Mouse (Mus musculus) thymus, adult 2 months (tissue): ENCODE data around the gene Lypd6. TPM values are rescaled to one million over a fixed set of nuclear protein-coding genes. Genes with fewer than 3 reads are reported as not detected.

Experiments
- DNase-seq: peaks from one replicate; pipeline ENCODE4 v3.0.0; 2021
- H3K27ac ChIP-seq: fragments of 200-500 bp; 2 replicates; pipeline ENCODE4 v1.5.1; 2012; ENCODE audit warnings: low read length, control low read depth; ENCODE audit not compliant: control insufficient read depth, insufficient read depth
- H3K27me3 ChIP-seq: fragments of 200-500 bp; 2 replicates; pipeline ENCODE4 v1.6.1; 2012; ENCODE audit warnings: mild to moderate bottlenecking, low read length, moderate library complexity, mixed read lengths; ENCODE audit not compliant: control insufficient read depth, insufficient read depth
- H3K36me3 ChIP-seq: fragments of 200-500 bp; 2 replicates; pipeline ENCODE4 v1.6.1; 2012; ENCODE audit warnings: mild to moderate bottlenecking, low read length, moderate library complexity; ENCODE audit not compliant: control insufficient read depth, insufficient read depth
- H3K4me1 ChIP-seq: fragments of 200-500 bp; replicated peaks from 2 replicates; pipeline ENCODE4 v1.6.1; 2012; ENCODE audit warnings: low read length; ENCODE audit not compliant: control insufficient read depth, insufficient read depth
- H3K4me3 ChIP-seq: fragments of 200-500 bp; 2 replicates; pipeline ENCODE4 v1.5.1; 2012; ENCODE audit warnings: mild to moderate bottlenecking, low read length, control low read depth, moderate library complexity; ENCODE audit not compliant: control insufficient read depth, insufficient read depth
- CTCF ChIP-seq: fragments of 200-500 bp; IDR thresholded peaks from 2 replicates; pipeline ENCODE4 v1.5.1; 2012; ENCODE audit warnings: mild to moderate bottlenecking, control low read depth, low read length, moderate library complexity, borderline replicate concordance; ENCODE audit not compliant: control insufficient read depth, poor library complexity, insufficient read depth; ENCODE audit errors: extremely low read depth
- POLR2A ChIP-seq: fragments of 200-500 bp; IDR thresholded peaks from 2 replicates; pipeline ENCODE4 v1.6.1; 2012; ENCODE audit warnings: mild to moderate bottlenecking, low read length, control low read depth, moderate library complexity; ENCODE audit not compliant: control insufficient read depth, poor library complexity, insufficient read depth; ENCODE audit errors: extremely low read depth
- WGBS: fragments of 180-500 bp; shearing (Covaris S2); methylation state at CpG from one replicate; pipeline ENCODE4 v1.1.7; 2018; 5-methylcytosine and 5-hydroxymethylcytosine counted together
- polyA plus RNA-seq: library from polyadenylated mRNA; depleted of rRNA; stranded (reverse); fragments of >200 nt; gene quantifications from 2 replicates; pipeline ENCODE4 v1.2.3, GENCODE M21; 2012

Lypd6 gene
- polyA plus RNA-seq, 1 experiment: 1.2 TPM

DNA sequence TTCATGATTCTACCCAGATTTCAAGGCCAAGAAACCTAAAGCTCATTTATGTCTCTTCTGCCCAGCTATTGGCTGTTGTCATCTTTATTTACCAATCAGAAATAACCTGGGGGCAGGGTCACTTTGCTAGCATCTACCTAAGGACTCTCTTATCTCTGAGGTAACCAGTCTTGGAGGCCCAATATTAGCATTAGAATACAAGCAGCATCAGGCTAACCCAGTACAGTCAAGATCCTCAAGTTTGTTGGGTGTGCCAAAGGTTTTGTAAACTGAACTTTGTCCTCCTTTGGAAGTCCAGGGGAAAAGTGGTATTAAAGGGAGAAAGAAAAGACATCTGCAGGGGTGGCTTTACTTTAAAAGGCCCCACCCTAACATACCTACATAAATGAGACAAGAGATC is 17.8 kb upstream of the Lypd6 start:
- TF ChIP-seq POLR2A (no peak), CTCF (no peak)
- no peaks in the 10 kb centered on the region for H3K27me3 ChIP-seq
- no peak for DNase-seq
- no peak overlapping the region for H3K27ac ChIP-seq
- no peaks in the 10 kb centered on the region for H3K4me1 ChIP-seq
- H3K4me3 ChIP-seq: no peak overlapping the region
- no peaks in the 10 kb centered on the region for H3K36me3 ChIP-seq

GRCm38 (mm10) chr2:50053893-50054292 is 12.3 kb upstream of the Lypd6 start:
- Histone ChIP-seq H3K27me3 (no peaks in the 10 kb centered on the region), H3K4me3 (no peak overlapping the region), H3K27ac (no peak overlapping the region), H3K4me1 (no peaks in the 10 kb centered on the region), H3K36me3 (no peaks in the 10 kb centered on the region)
- no peak for DNase-seq
- WGBS: 93% methylated on average over 1 of the region's 1 CpGs
- no peak for TF ChIP-seq POLR2A
- no peak for TF ChIP-seq CTCF

DNA sequence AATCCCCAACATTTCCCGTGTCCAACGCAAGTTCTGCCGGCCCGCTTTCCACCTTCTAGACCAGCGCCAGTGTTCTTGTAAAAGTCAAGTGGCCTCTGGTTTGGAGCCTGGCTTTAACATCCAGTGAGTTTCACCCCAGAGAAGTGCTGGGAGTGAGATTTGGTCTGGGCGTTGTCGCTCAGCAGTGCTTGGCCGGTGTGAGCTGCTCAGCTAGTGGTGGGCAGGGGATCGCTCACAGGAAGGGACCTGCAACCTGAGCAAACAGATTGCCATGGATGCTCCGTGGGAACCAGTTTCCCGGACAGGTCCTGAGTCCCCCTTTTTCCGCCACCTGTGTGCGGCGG is 355 bp upstream of the Lypd6 start:
- DNase-seq: no peak
- TF ChIP-seq POLR2A: no peak
- TF ChIP-seq CTCF: no peak
- Histone ChIP-seq H3K27me3 (peaks cover 3% of the 10 kb centered on the region), H3K36me3 (no peaks in the 10 kb centered on the region), H3K4me3 (peak overlapping the region; percentile 23; the same call in 1 of the 2 replicates), H3K27ac (no peak overlapping the region), H3K4me1 (peaks cover 6% of the 10 kb centered on the region)
- WGBS: 16% methylated on average over 14 of the region's 14 CpGs

GRCm38 (mm10) chr2:50066968-50067315 is 713 bp downstream of the Lypd6 start:
- H3K36me3 ChIP-seq: no peaks in the 10 kb centered on the region

GRCm38 (mm10) chr2:50069571-50070295 is 3.5 kb downstream of the Lypd6 start:
- WGBS: 83% methylated on average over 13 of the region's 13 CpGs
- H3K36me3 ChIP-seq: no peaks in the 10 kb centered on the region
- no peak overlapping the region for H3K27ac ChIP-seq
- H3K4me1 ChIP-seq: peaks cover 6% of the 10 kb centered on the region
- TF ChIP-seq POLR2A (no peak), CTCF (no peak)
- H3K4me3 ChIP-seq: no peak overlapping the region
- DNase-seq: no peak
- H3K27me3 ChIP-seq: peaks cover 3% of the 10 kb centered on the region

More at GRCm38 (mm10) chr2:50066968-50067315, 713 bp downstream of the Lypd6 start:
- Histone ChIP-seq H3K27ac (no peak overlapping the region), H3K27me3 (peaks cover 3% of the 10 kb centered on the region), H3K4me3 (peak overlapping the region; percentile 23), H3K4me1 (peaks cover 6% of the 10 kb centered on the region)
- TF ChIP-seq CTCF: no peak
- TF ChIP-seq POLR2A: no peak
- DNase-seq: no peak
- WGBS: 4% methylated on average over 9 of the region's 9 CpGs

DNA sequence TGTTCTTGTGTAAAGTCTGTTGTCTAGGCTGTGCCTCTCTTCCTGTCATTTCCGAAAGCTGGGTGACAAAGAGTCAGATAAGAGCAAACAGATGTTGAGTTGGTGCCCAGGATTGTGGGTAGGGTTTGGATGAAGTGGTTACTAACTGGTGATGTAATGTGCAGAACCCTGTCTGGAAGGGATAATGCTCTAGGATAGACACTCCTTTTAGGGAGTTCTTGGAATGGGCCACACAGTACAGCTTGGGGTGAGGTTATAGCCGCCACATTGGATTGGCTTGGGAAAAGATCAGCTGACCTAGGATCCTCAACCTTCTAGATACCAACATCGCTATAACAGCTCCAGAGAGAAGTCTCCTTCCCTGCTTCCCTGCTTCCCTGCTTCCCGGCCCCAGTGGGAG is 5.9 kb downstream of the Lypd6 start:
- WGBS: 97% methylated on average over 4 of the region's 4 CpGs
- H3K4me3 ChIP-seq: no peak overlapping the region
- H3K36me3 ChIP-seq: no peaks in the 10 kb centered on the region
- peaks cover 3% of the 10 kb centered on the region for H3K27me3 ChIP-seq
- TF ChIP-seq POLR2A: no peak
- no peak for TF ChIP-seq CTCF
- no peak overlapping the region for H3K27ac ChIP-seq
- no peak for DNase-seq
- no peaks in the 10 kb centered on the region for H3K4me1 ChIP-seq

GRCm38 (mm10) chr2:50084746-50085145 is 18.5 kb downstream of the Lypd6 start:
- no peak overlapping the region for H3K4me3 ChIP-seq
- TF ChIP-seq POLR2A (no peak), CTCF (no peak)
- H3K4me1 ChIP-seq: no peaks in the 10 kb centered on the region
- H3K27ac ChIP-seq: no peak overlapping the region
- DNase-seq: no peak
- no peaks in the 10 kb centered on the region for H3K27me3 ChIP-seq
- no peaks in the 10 kb centered on the region for H3K36me3 ChIP-seq
- WGBS: 96% methylated on average over 3 of the region's 3 CpGs
